Mouse (Mus musculus) midbrain, embryonic 16.5 days (tissue): ENCODE data around the gene Dclk3. TPM values are rescaled to one million over a fixed set of nuclear protein-coding genes. Genes with fewer than 3 reads are reported as not detected.

Source experiments
- polyA plus RNA-seq: library from polyadenylated mRNA; unstranded; fragments of >200 nt; fragmentation: Nextera tagmentation; extraction: Ambion mirVana; gene quantifications from 2 replicates; pipeline ENCODE4 v1.2.1, GENCODE M21; 2015

The Dclk3 gene
- polyA plus RNA-seq, 1 experiment from 2014 or later: 7.5 TPM

Other genes starting within 250 kb of the Dclk3 start
- 27.3 and 31.0 TPM in 2 replicates for gene Mlh1, start 167.3 kb upstream of the Dclk3 start, polyA plus RNA-seq
- 71.7 and 74.6 TPM in 2 replicates for gene Epm2aip1, start 167.2 kb upstream of the Dclk3 start, polyA plus RNA-seq
- 17.7 and 20.7 TPM in 2 replicates for gene Trank1, start 127.3 kb upstream of the Dclk3 start, polyA plus RNA-seq